Mouse (Mus musculus) hindbrain, embryonic 14.5 days (tissue): ENCODE measurements around the gene Fahd1. TPM values are rescaled to one million over a fixed set of nuclear protein-coding genes. Genes with fewer than 3 reads are reported as not detected.

ENCODE experiments used
- ATAC-seq: fragments of 200-750 bp; cut with Nextera tagmentation; 2 replicates; pipeline ENCODE4 v1.8.0; 2017; ENCODE audit warnings: moderate number of reproducible peaks, mild to moderate bottlenecking, moderate TSS enrichment, moderate library complexity; ENCODE audit not compliant: low FRiP score
- DNase-seq: peaks from one replicate; pipeline ENCODE4 v3.0.0-alpha.2; 2015; ENCODE audit warnings: low spot score
- H3K27ac ChIP-seq: fragments of 300-500 bp; sonication (generic); 2 replicates; pipeline ENCODE4 v1.5.1; 2014; ENCODE audit warnings: mild to moderate bottlenecking, moderate library complexity
- H3K27me3 ChIP-seq: fragments of 300-500 bp; sonication (generic); 2 replicates; pipeline ENCODE4 v1.6.1; 2014; ENCODE audit warnings: mild to moderate bottlenecking, low read length, mixed read lengths; ENCODE audit not compliant: control insufficient read depth, insufficient read depth
- H3K36me3 ChIP-seq: fragments of 300-500 bp; sonication (generic); replicated peaks from 2 replicates; pipeline ENCODE4 v1.6.1; 2014; ENCODE audit not compliant: control insufficient read depth, insufficient read depth
- H3K4me1 ChIP-seq: fragments of 300-500 bp; sonication (generic); replicated peaks from 2 replicates; pipeline ENCODE4 v1.6.1; 2014; ENCODE audit warnings: antibody characterized with exemption, low read length, mixed read lengths; ENCODE audit not compliant: control insufficient read depth, insufficient read depth
- H3K4me2 ChIP-seq: fragments of 300-500 bp; sonication (generic); replicated peaks from 2 replicates; pipeline ENCODE4 v1.6.1; 2014; ENCODE audit warnings: mild to moderate bottlenecking, moderate library complexity
- H3K4me3 ChIP-seq: fragments of 300-500 bp; sonication (generic); replicated peaks from 2 replicates; pipeline ENCODE4 v1.5.1; 2014; ENCODE audit warnings: mild to moderate bottlenecking, low read length
- H3K9ac ChIP-seq: fragments of 300-500 bp; sonication (generic); 2 replicates; pipeline ENCODE4 v1.6.1; 2014
- H3K9me3 ChIP-seq: fragments of 300-500 bp; sonication (generic); 2 replicates; pipeline ENCODE4 v1.6.1; 2016; ENCODE audit warnings: low read length; ENCODE audit not compliant: control insufficient read depth
- WGBS: fragments of 180-500 bp; shearing (Covaris S2); extraction: QIAGEN DNeasy Blood & Tissue Kit; methylation state at CpG from one replicate; pipeline ENCODE4 v1.1.7; 2014; 5-methylcytosine and 5-hydroxymethylcytosine counted together
- polyA plus RNA-seq: library from polyadenylated mRNA; unstranded; fragments of >200 nt; fragmentation: Nextera tagmentation; extraction: Ambion mirVana; gene quantifications from 2 replicates; pipeline ENCODE4 v1.2.1, GENCODE M21; 2014

Gene Fahd1
- polyA plus RNA-seq, 1 experiment from 2014 or later, result 23.3 TPM

DNA sequence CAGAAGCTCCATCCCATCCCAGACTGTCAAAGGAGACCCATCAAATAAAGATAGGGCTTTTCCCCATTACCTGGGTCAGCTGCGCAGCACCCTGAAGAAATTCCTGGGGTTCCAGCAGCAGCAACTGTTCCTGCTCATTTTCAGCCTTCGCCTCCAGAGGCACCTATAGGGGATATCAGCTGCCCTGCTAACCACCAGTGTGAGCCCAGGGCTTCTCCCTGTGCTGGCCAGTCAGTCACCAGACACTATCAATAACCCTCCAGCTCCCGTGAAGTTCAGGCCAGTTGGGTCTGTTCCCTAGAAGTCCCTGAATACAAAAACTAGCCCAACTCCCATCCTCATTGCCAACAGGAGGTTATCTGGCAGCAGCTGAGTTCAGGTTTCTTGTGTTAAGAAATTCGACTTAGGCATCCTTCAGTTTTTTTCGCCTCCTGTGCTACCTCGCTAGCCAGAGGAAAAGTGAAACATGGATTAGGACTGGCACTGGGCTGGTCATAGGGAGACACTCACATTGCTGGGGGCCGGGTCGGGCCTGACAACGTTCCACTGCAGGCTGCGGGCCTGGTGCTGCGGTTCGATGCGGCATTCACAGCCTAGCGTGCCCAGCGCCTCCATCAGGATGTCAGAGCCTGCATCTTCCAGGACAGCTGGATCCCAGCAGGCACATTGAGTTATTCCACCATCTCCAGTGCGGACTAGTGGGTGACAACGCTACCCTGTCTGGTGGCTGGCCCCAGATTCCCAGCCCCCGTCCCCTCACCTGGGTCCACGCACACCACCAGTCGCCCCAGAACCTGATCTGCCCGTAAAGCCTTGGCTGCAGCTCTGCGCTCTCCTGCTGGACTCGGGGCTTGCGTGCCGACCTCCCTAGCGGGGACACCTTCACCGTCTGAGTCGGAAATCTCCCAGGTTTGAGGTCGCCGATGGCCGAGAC is 44.2 kb upstream of the Fahd1 start:
- 0 out of 2 replicates have a peak, but pooled peaks have one; percentile 8 for ATAC-seq
- Histone ChIP-seq H3K27ac (peak overlapping the region; percentile 86), H3K27me3 (no peaks in the 10 kb centered on the region), H3K4me1 (peaks cover 34% of the 10 kb centered on the region), H3K9me3 (no peaks in the 10 kb centered on the region), H3K4me3 (peak overlapping the region; percentile 71), H3K9ac (peak overlapping the region; percentile 88), H3K36me3 (peaks cover 68% of the 10 kb centered on the region), H3K4me2 (peak overlapping the region; percentile 97)
- no peak for DNase-seq
- WGBS, result 12% methylated on average over 31 of the region's 31 CpGs

DNA sequence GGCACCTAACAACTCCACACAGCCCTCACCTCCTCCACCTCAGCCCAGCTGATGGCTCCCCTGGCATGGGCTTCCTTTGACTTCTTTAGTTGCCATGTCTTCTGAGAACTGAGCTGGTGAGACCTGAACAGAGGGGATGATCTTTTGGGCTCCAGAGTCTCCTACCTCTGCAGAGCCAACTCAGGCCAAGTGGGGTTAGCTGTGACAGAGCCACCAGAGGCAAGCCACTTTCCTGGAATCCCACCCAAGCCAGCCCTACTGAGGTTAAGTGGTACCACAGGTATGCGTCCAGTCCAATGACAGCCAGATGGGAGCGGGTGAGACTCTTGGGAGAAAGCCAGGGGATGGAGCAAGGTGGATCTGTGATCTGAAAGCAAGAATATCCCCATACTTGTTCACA is 43.1 kb upstream of the Fahd1 start:
- DNase-seq (no peak), ATAC-seq (no peak)
- Histone ChIP-seq H3K9ac (no peak overlapping the region), H3K4me3 (0 out of 2 replicates have a peak overlapping the region, but pooled peaks have one; percentile 71), H3K4me2 (no peak overlapping the region), H3K27ac (no peak overlapping the region), H3K36me3 (peaks cover 66% of the 10 kb centered on the region), H3K4me1 (peaks cover 34% of the 10 kb centered on the region), H3K27me3 (no peaks in the 10 kb centered on the region), H3K9me3 (no peaks in the 10 kb centered on the region)
- WGBS, result 98% methylated on average over 2 of the region's 2 CpGs

DNA sequence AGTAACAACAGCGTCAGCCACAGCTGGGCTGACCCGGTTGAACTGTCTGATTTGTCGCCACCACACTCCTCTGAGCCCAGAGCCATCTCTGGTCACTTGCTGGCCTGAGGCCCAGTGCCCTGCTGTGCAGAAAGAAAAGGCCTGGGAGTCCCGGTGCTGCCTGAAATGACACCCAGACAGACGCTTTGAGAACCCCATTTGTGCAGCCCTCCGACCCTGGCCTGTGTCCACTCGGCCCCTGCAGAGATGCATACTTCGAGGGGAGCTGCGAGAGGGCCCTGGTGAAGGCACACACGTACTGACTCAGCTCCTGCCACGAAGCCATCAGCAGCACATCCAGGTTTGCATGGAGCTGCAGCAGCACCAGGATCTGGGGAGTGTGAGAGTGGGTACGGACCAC is 42.6 kb upstream of the Fahd1 start:
- Histone ChIP-seq H3K9me3 (no peaks in the 10 kb centered on the region), H3K4me2 (no peak overlapping the region), H3K36me3 (peaks cover 64% of the 10 kb centered on the region), H3K27me3 (no peaks in the 10 kb centered on the region), H3K4me3 (no peak overlapping the region), H3K9ac (no peak overlapping the region), H3K27ac (no peak overlapping the region), H3K4me1 (peaks cover 34% of the 10 kb centered on the region)
- DNase-seq (no peak), ATAC-seq (no peak)
- 91% methylated on average over 12 of the region's 12 CpGs for WGBS

DNA sequence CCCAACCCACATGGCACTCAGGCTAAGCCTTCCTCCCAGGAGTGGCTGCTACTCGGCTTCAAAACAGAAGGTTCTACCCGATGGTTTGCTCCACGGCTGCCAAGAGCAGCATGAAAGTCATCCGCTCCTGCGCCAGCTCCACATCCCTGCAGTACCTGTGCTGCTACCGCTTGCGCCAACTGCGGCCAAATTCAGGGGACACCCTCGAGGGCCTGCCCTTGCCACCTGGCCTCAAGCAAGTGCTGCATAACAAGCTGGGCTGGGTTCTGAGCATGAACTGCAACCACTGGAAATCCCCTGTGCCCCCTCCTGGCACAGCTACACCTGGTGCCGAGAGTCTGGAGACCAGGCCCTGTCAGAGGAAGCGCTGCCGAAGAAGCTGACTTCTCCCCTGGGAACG is 41.2 kb upstream of the Fahd1 start:
- ATAC-seq (no peak), DNase-seq (no peak)
- Histone ChIP-seq H3K9me3 (no peaks in the 10 kb centered on the region), H3K4me2 (no peak overlapping the region), H3K27me3 (no peaks in the 10 kb centered on the region), H3K9ac (no peak overlapping the region), H3K4me3 (no peak overlapping the region), H3K27ac (no peak overlapping the region), H3K4me1 (peaks cover 31% of the 10 kb centered on the region), H3K36me3 (peaks cover 57% of the 10 kb centered on the region)
- WGBS, result 93% methylated on average over 12 of the region's 13 CpGs

DNA sequence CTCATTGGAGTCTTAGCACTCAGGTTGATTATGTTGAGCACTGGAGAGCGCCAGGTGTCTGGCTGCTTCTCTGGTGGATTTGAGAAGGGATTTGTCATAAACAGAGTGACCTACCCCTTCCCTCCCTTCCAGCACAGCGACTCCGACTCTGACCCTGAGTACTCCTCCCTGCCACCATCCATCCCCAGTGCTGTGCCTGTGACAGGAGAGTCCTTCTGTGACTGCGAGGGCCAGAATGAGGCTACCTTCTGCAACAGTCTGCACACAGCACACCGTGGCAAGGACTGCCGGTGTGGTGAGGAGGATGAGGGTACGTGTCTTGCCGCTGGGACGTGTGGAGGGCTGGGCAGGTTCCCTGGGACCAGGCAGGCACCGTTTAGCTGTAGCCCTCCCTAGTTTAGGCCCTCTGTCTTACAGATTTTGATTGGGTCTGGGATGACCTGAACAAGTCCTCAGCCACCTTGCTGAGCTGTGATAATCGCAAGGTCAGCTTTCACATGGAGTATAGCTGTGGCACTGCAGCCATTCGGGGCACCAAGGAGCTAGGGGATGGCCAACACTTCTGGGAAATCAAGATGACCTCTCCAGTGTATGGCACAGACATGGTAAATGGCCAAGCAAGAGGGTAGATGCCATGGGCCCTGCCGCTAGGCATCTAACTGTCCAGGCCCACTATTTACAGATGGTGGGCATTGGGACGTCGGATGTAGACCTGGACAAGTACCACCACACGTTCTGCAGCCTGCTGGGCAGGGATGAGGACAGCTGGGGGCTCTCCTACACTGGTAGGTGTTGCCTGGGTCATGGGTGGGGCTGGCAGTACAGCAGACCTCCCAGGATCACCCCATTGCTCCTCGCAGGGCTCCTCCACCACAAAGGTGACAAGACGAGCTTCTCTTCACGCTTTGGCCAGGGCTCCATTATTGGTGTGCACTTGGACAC is 40.3 kb upstream of the Fahd1 start:
- Histone ChIP-seq H3K9me3 (no peaks in the 10 kb centered on the region), H3K9ac (no peak overlapping the region), H3K4me3 (no peak overlapping the region), H3K4me1 (peaks cover 28% of the 10 kb centered on the region), H3K4me2 (no peak overlapping the region), H3K36me3 (peaks cover 57% of the 10 kb centered on the region), H3K27me3 (no peaks in the 10 kb centered on the region), H3K27ac (no peak overlapping the region)
- ATAC-seq (no peak), DNase-seq (no peak)
- WGBS, result 90% methylated on average over 19 of the region's 19 CpGs

DNA sequence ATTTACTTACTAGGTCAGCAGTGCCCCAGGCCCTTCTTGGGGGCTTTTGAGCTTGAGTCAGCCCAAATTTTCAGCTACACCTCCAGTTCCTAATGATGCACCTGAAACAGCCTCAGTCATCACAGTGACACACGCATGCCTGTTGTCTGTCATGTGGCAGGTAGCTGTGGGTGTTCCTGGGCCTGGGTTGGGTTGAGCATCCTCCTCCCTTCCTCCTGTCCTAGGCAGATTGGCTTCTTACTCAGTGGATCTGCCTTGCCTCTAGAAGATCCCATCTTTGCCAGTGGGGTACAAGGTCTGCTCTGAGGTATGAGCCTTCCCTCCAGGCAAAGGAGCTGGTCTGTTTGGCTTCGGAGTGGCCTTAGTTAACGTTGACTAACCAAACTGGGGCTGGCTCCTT is 38.7 kb upstream of the Fahd1 start:
- no peak for ATAC-seq
- Histone ChIP-seq H3K4me3 (no peak overlapping the region), H3K4me2 (no peak overlapping the region), H3K36me3 (peaks cover 64% of the 10 kb centered on the region), H3K27ac (no peak overlapping the region), H3K27me3 (no peaks in the 10 kb centered on the region), H3K9me3 (no peaks in the 10 kb centered on the region), H3K4me1 (peaks cover 23% of the 10 kb centered on the region), H3K9ac (no peak overlapping the region)
- DNase-seq, result no peak
- WGBS, result 93% methylated on average over 3 of the region's 3 CpGs

DNA sequence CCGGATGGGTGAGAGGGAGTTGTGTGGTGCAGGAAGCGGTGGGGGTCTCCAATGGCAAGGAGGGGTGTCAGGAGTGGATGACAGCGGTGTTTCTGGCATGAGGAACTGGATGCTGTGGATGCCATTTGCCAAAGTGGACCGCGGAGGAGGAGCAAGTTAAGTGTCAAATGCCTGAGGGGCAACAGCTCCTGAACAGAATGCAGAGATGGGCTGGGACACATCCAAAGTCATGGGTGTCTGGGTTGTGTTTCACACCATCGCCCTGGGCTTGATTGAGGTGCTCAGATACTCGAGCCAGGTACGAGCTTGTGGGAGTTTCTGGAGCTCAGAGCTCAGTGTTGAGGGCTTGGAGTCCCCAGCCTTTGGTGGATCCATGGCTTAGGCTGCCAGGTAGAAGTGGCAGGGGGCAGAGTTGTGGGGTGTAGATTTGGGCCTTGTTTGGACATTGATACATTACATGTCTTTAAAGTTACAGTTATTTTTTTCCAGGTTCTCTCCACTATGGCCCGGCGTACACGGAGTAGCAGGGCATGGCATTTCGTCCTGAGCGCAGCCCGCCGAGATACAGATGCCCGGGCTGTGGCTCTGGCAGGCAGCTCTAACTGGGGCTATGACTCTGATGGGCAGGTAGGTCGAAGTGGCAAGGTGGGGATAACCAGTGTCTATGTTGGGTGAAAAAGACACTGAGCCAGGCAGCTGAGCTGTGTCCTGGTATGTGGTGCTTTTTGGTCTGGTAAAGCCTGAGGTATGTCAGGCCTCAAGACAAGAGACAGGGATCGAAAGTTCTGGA is 37.3 kb upstream of the Fahd1 start:
- H3K4me3 ChIP-seq, result peak overlapping the region; percentile 95
- WGBS, result 68% methylated on average over 18 of the region's 18 CpGs
- DNase-seq (no peak), ATAC-seq (no peak)
- peaks cover 64% of the 10 kb centered on the region for H3K36me3 ChIP-seq
- no peaks in the 10 kb centered on the region for H3K9me3 ChIP-seq
- H3K27me3 ChIP-seq, result no peaks in the 10 kb centered on the region
- H3K4me2 ChIP-seq, result peak overlapping the region; percentile 74
- no peak overlapping the region; the same call in 1 of the 2 replicates for H3K27ac ChIP-seq
- peak overlapping the region; percentile 88 for H3K9ac ChIP-seq
- peaks cover 18% of the 10 kb centered on the region for H3K4me1 ChIP-seq

DNA sequence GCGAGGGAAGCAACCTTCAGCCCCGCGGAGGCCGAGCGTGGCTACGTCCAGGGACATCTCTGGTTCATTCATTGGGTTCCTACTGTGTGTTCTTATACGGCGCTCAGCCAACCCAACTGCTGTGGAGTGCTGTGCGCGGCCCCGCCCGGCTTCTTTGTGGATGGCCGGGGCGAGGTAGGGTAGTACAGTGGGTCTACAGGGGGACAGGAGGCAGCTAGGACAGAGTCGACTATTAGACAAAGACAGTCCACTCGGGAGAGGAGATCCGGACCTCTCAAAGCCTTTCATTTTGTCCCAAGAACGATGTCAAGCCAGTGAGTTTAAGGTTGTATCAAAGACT is 36.7 kb upstream of the Fahd1 start:
- peaks cover 18% of the 10 kb centered on the region for H3K4me1 ChIP-seq
- peak overlapping the region; percentile 95 for H3K4me3 ChIP-seq
- WGBS, result 2% methylated on average over 18 of the region's 18 CpGs
- H3K4me2 ChIP-seq, result peak overlapping the region; percentile 74
- ATAC-seq (no peak; the same call in none of the 2 replicates), DNase-seq (no peak)
- peak overlapping the region; percentile 82 for H3K27ac ChIP-seq
- peak overlapping the region; percentile 88 for H3K9ac ChIP-seq
- H3K36me3 ChIP-seq, result peaks cover 58% of the 10 kb centered on the region
- H3K27me3 ChIP-seq, result no peaks in the 10 kb centered on the region
- no peaks in the 10 kb centered on the region for H3K9me3 ChIP-seq
